Mouse (Mus musculus) heart, postnatal 25 days (tissue): ENCODE measurements around the gene Gchfr. TPM values are rescaled to one million over a fixed set of nuclear protein-coding genes. Genes with fewer than 3 reads are reported as not detected.

Source experiments
- DNase-seq: peaks from one replicate; pipeline ENCODE4 v3.0.0; 2022; ENCODE audit warnings: low spot score
- intact Hi-C: fragments of 180-260 bp; cut with DNase I; formaldehyde crosslinking; loops from one replicate; pipeline ENCODE4 v1.15.1; 2025
- total RNA-seq, 2 experiments: library from RNA; stranded (reverse); gene quantifications; 2 replicates each; pipeline ENCODE4 v1.2.3; 2021

Gene Gchfr
- total RNA-seq, 2 experiments from 2014 or later, result 4.4 to 6.0 TPM

DNA sequence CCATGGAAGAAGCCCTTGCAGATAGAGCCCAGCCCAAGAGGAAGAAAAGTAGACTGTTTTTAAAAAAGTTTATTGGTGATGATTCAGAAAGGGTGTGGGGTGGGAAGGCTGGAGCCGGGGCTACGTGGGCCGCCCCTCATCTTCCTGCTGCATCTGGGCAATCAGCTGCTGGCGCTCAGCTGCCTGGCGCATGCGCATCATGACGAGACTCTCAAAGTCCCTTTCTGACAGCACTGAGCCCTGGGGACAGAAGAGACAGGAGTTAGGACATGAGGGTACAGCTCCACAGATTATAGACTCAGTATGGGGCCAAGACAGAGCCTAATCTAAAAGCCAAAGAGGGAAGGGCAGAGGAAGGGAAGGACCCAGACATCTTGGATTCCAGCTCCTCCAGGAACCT lies 4.9 kb downstream of the Gchfr start:
- intact Hi-C loops, result no loop called here
- no peak for DNase-seq

DNA sequence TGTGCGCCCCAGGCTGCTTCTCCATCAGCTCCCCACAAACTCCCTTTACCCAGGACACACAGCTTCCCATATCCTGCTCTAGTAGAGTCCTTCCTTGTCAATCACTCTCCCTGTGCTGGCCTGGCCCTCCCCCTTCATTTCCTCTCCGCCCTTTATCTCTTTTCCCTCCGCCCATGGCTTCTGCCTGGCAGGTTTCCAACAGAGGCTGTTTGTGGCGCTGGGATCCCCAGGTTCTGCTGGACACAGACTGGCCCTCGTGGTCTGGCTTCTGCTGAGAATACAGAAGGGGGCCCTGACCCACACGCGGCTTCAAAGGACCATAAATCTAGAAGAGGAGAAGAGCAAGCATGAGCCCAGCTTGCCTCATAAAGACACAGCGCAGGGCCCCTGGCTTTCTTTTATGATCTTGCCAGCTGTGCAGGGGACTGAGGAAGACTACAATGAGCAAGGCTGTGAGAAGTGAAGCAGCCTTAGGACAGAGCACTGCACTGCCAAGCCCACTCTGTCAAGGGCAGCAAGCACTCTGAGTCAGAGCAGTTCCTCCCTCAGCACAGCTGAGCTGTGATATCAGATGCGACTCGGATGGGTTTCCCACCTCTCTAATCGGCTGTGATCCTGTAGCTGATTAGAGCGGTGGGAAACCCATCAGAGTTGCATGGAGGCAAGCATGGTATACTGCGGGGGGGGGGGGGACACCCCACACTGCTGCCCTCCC lies 5.4 kb downstream of the Gchfr start:
- intact Hi-C loops, result no loop called here
- DNase-seq, result peak; percentile 53

DNA sequence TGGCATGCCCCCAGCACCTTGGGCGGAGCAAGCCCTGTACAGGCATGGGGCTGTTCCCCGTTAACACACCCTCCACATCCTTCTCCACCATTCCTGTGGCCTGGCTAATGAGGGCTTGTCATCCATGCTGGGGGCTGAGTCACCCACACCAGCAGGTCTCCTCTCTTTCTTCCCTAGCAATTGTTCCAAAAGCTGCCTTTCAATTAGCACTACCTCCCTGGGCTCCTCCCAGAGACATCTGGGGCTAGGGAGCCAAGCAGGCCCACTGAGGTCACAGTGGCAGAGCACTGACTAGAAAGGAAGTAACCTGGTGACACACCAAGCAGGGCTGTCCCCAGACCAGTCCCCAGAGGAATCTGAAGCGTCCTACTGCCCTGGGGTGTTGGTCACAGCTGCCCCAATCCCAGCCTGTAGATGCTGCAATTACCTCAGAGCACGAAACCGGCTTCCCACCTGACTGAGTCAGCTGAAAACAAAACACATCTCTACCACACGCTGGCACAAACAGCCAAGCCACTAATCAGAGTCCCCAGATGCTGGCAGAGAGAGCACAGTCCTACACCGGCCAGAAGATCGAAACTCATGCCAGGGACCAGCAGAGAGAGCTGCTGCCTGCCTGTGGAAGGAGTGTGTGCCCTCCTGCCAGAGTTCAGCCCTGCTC lies 6.5 kb downstream of the Gchfr start, which contains the start of gene Gm14137:
TSS of gene Gm14137 (plus strand) at position 519 of the 661 bp plus-strand sequence.
- no peak for DNase-seq
- intact Hi-C loops, result no loop called here

- DNase-seq, result no peak
- intact Hi-C loops, result no loop called here
These were observed 7.3 kb downstream of the Gchfr start for GRCm38 (mm10) chr2:119174866-119175265.

DNA sequence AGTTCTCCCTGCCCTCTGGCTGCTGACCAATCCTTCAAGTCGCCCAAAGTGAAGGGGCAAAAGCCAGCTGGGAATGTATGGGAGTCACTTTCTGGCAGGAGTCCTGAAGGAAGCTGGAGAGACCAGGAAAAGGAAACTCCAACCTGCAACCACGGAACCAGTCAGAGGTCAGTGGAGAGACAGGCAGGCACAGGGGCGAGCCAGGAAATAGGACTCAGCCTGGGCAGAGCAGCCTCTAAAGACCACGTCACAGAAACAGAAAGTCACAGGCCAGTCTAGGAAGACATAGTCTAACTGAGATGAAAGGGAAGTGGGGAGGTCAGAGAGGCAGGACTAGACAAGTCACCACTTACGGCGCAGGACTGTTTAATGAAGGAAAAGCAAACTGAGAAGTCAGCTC lies 8.0 kb downstream of the Gchfr start:
- intact Hi-C loops, result no loop called here
- no peak for DNase-seq

DNA sequence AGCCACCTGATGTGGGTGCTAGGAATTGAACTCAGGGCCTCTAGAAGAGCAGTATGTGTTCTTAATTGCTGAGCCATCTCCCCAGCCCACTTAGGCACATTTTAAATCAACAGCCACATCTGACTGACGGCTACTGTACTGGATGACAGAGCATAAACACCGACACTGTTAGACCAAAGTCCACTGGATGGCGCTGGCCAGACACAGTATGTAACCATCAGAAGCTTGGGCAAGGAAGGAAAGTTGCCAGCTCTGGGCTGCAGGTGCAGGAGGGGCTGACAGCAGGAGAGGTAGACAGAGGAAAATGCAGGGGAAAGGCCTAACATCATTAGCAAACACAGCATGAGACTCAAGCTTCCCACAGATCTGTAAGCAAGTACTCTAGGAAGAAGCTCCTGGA lies 9.2 kb downstream of the Gchfr start:
- no peak for DNase-seq
- intact Hi-C loops, result no loop called here

DNA sequence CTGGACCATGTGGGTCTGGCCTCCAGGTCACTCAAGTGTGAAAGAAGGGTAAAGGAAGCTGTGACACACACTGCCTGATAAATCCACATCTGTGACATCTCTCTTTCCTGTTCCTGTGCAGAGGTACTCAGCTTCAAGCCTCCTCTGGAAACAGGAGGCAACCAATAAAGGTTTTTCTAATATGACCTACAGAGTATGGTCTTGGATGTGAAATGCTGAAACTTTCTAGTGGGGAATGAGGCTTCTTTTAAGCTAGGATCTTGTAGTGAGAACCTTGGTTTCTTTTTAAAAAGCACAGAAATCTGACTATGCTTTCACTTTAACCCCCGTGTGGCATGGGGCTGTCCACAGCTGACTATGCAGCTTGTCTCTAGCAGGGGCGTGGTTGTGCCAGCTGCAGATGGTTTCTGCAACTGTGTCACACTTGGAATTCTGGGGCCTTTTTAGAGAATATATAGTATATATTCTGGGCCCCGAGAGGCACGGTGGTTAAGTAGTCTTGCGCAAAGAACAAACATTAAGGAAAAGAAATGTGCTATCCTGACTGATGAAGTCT lies 9.9 kb downstream of the Gchfr start:
- no peak for DNase-seq
- intact Hi-C loops, result no loop called here

DNA sequence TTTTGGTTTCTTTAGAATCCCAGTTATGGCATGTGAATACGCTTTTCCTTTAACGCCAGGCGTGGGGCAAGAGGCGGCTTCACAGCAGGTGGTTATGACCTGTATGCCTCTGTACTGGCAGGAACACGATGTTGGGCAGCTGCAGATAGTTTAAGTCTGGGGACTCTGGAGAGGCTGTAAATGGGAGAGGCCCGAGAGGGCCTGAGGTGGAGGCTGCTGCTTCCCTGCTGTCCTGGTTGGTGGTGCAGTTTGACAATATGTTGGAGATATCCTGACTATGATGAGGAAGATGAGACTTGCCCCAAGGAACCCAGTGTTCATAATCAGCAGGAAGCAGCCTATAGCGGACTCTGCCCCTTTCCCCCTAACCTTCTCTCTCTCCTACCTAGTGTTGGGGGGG lies 15.3 kb downstream of the Gchfr start:
- intact Hi-C loops, result no loop called here
- no peak for DNase-seq

DNA sequence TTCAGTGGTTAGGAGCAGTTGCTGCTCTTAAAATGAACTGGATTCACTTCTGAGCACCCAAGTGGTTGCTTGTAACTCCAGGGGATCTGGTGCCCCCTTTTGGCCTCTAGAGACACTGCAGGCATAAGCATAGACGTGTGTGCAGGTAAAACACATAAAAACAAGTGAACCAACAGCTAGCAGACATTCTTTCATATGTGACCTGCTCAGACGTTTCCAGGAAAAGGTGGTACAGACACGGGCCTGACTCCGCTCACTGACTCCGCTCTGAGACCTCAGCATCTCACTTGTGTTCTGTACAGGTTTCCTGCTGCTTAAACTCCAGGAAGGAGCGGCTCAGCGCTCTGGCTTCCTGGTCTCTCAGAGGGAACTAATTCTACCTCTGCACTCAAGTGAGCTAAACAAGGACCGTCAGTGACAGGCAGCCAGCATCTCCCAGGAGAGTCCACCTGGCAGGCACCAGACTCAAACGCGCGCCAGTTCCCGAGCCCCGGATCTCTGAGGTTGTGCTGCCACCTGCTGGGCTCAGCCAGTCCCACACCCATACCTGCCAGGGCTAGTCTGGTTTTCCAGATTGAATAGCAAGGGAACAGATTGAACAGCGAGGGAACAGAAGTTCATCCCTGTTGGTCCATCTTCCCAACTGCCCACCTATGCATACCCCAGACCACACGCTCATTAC lies 21.6 kb downstream of the Gchfr start:
- intact Hi-C loops, result loop anchor here (1.0 to 5.0 kb wide), 4 partner anchors 32 to 148 kb away; partner anchors contain the start of gene Rmdn3
- DNase-seq, result peak; percentile 53

GRCm38 (mm10) chr2:119190969-119191368 lies 23.4 kb downstream of the Gchfr start:
- intact Hi-C loops, result loop anchor here (2.0 kb wide), 1 partner anchor 144 kb away; the partner anchor contains the start of gene Knl1
- DNase-seq, result no peak

- DNase-seq, result no peak
- intact Hi-C loops, result no loop called here
These were observed 26.6 kb downstream of the Gchfr start for GRCm38 (mm10) chr2:119194140-119194539.

- DNase-seq, result no peak
- intact Hi-C loops, result no loop called here
These were observed 28.9 kb downstream of the Gchfr start for GRCm38 (mm10) chr2:119196316-119197108.

- no peak for DNase-seq
- intact Hi-C loops, result no loop called here
These were observed 29.9 kb downstream of the Gchfr start for GRCm38 (mm10) chr2:119197493-119197892.

DNA sequence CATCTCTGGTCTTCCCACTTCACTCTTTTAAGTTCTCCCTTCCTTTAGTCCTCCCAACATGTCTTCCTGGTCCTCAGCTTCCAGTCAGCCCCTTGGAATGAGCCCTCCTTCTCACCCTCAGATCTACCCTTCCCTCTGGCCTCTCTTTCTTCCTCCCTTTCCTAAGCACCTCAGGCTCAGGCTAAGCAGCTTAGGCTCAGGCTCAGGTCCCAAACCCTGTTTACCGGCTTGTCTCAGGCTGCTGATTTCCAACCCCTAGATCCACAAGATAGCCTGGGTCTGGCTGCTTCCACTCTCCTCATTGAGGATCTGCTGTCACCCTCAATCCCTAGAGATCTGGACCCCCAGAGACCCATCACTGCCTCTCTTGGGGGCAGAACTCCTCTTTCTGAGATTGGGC lies 30.5 kb downstream of the Gchfr start:
- intact Hi-C loops, result no loop called here
- no peak for DNase-seq

DNA sequence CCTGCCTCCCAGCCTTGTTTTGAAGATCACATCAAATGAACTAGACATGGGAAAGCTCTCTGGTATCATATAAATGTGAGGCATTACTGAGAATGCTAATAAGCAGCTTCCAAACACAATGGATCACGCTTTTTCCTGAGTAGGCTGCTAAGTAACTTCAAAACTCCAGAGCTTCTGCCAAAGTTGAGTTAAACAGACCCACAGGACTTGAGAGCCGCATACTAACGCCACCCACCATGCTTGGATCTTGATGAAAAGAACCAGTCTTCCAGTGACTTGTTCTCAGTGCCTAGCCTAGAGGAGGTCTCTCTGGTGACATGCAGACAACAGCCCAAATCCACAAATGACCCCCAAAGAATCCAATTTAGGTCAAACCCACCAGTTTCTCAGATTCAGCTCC lies 31.4 kb downstream of the Gchfr start:
- intact Hi-C loops, result no loop called here
- no peak for DNase-seq

DNA sequence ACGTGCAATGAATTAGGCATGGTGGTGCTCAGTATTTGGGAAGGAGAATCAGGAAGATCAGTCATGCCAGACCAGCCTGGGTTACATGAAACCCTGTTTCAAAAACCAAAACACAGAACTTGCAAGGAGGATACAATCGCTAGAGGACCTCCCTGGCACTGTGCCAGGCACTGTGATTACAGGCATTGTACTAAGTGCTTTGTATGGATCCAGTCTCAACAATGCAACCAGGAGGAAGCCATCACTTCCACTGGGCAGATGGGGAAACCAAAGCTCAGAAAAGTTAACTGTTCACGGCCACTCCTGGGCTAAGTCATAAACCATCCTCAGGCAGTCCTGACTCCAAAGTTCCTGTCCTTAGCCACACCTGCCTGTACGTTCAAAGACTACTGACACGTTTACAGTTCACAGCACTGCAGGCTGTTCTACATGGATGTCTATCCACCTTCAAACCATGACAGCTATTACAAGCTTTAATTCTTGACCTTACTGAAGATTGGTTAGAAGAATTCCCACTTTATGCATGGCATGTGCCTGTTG lies 35.4 kb downstream of the Gchfr start:
- DNase-seq, result no peak
- intact Hi-C loops, result loop anchor here (5.0 kb wide), 1 partner anchor 91 kb away; the partner anchor contains the start of gene Rad51

GRCm38 (mm10) chr2:119203871-119204460 lies 36.4 kb downstream of the Gchfr start:
- no peak for DNase-seq
- intact Hi-C loops, result loop anchor here (5.0 kb wide), 1 partner anchor 92 kb away; the partner anchor contains the start of gene Rad51

- intact Hi-C loops, result no loop called here
- DNase-seq, result no peak
These were observed 40.4 kb downstream of the Gchfr start for GRCm38 (mm10) chr2:119207961-119208343.
